Mouse (Mus musculus) thymus, adult 2 months (tissue): ENCODE measurements around the gene Nid1.

Experiments
- CTCF ChIP-seq: fragments of 200-500 bp; IDR thresholded peaks from 2 replicates; pipeline ENCODE4 v1.5.1; 2012; ENCODE audit warnings: mild to moderate bottlenecking, control low read depth, low read length, moderate library complexity, borderline replicate concordance; ENCODE audit not compliant: control insufficient read depth, poor library complexity, insufficient read depth; ENCODE audit errors: extremely low read depth
- POLR2A ChIP-seq: fragments of 200-500 bp; IDR thresholded peaks from 2 replicates; pipeline ENCODE4 v1.6.1; 2012; ENCODE audit warnings: mild to moderate bottlenecking, low read length, control low read depth, moderate library complexity; ENCODE audit not compliant: control insufficient read depth, poor library complexity, insufficient read depth; ENCODE audit errors: extremely low read depth

- no peak for TF ChIP-seq CTCF
- TF ChIP-seq POLR2A = no peak
These were observed 111.3 kb downstream of the Nid1 start for GRCm38 (mm10) chr13:13548431-13549190.
